Mouse (Mus musculus) heart, postnatal 0 days (tissue): ENCODE measurements around the gene Npas3. TPM values are rescaled to one million over a fixed set of nuclear protein-coding genes. Genes with fewer than 3 reads are reported as not detected.

ENCODE experiments used
- ATAC-seq: fragments of 200-750 bp; cut with Nextera tagmentation; 2 replicates; pipeline ENCODE4 v1.8.0; 2017; ENCODE audit warnings: low read depth, moderate number of reproducible peaks, moderate library complexity; ENCODE audit not compliant: insufficient read depth
- DNase-seq: peaks from one replicate; pipeline ENCODE4 v3.0.0-alpha.2; 2016; ENCODE audit warnings: low spot score
- H3K27ac ChIP-seq: fragments of 300-500 bp; sonication (generic); 2 replicates; pipeline ENCODE4 v1.5.1; 2014; ENCODE audit warnings: low read depth, mild to moderate bottlenecking
- H3K27me3 ChIP-seq: fragments of 300-500 bp; sonication (generic); 2 replicates; pipeline ENCODE4 v1.6.1; 2014; ENCODE audit warnings: low read length, mixed read lengths; ENCODE audit not compliant: control insufficient read depth, insufficient read depth
- H3K36me3 ChIP-seq: fragments of 300-500 bp; sonication (generic); replicated peaks from 2 replicates; pipeline ENCODE4 v1.6.1; 2014; ENCODE audit warnings: low read length, mixed read lengths; ENCODE audit not compliant: control insufficient read depth, insufficient read depth
- H3K4me1 ChIP-seq: fragments of 300-500 bp; sonication (generic); 2 replicates; pipeline ENCODE4 v1.6.1; 2014; ENCODE audit warnings: antibody characterized with exemption; ENCODE audit not compliant: control insufficient read depth, insufficient read depth
- H3K4me2 ChIP-seq: fragments of 300-500 bp; sonication (generic); 2 replicates; pipeline ENCODE4 v1.6.1; 2014; ENCODE audit warnings: low read depth, mild to moderate bottlenecking, low read length, moderate library complexity
- H3K4me3 ChIP-seq: fragments of 300-500 bp; sonication (generic); 2 replicates; pipeline ENCODE4 v1.5.1; 2014; ENCODE audit warnings: low read depth, low read length
- H3K9ac ChIP-seq: fragments of 300-500 bp; sonication (generic); replicated peaks from 2 replicates; pipeline ENCODE4 v1.6.1; 2014; ENCODE audit warnings: low read depth, low read length, mixed read lengths
- H3K9me3 ChIP-seq: fragments of 300-500 bp; sonication (generic); replicated peaks from 2 replicates; pipeline ENCODE4 v1.6.1; 2016; ENCODE audit warnings: low read length; ENCODE audit not compliant: control insufficient read depth
- CTCF ChIP-seq: IDR thresholded peaks from 2 replicates; pipeline ENCODE4 v1.5.1; 2016; ENCODE audit warnings: antibody characterized with exemption, control low read depth, low read depth
- EP300 ChIP-seq: IDR thresholded peaks from 2 replicates; pipeline ENCODE4 v1.6.1; 2016; ENCODE audit warnings: antibody characterized with exemption, low read depth
- WGBS: fragments of 180-500 bp; shearing (Covaris S2); extraction: QIAGEN DNeasy Blood & Tissue Kit; methylation state at CpG from one replicate; pipeline ENCODE4 v1.1.7; 2014; 5-methylcytosine and 5-hydroxymethylcytosine counted together
- polyA plus RNA-seq: library from polyadenylated mRNA; unstranded; fragments of >200 nt; fragmentation: Nextera tagmentation; extraction: Ambion mirVana; gene quantifications from 2 replicates; pipeline ENCODE4 v1.2.1, GENCODE M21; 2015
- total RNA-seq: library from RNA; depleted of rRNA; stranded (reverse); fragments of >200 nt; gene quantifications from 2 replicates; pipeline ENCODE4 v1.2.3, GENCODE M21; 2014; ENCODE audit warnings: low replicate concordance

Gene Npas3
- total and polyA plus RNA-seq, 2 experiments from 2014 or later: 0.50 to 0.61 TPM

GRCm38 (mm10) chr12:53496386-53496785 lies 247.9 kb downstream of the Npas3 start:
- Histone ChIP-seq H3K4me1 (no peaks in the 10 kb centered on the region), H3K27me3 (no peaks in the 10 kb centered on the region), H3K4me3 (no peak overlapping the region), H3K9ac (no peak overlapping the region), H3K4me2 (no peak overlapping the region), H3K9me3 (no peaks in the 10 kb centered on the region), H3K27ac (no peak overlapping the region), H3K36me3 (no peaks in the 10 kb centered on the region)
- no peak for TF ChIP-seq EP300
- TF ChIP-seq CTCF: no peak
- DNase-seq: no peak
- no peak for ATAC-seq

GRCm38 (mm10) chr12:53514885-53515284 lies 266.4 kb downstream of the Npas3 start:
- no peaks in the 10 kb centered on the region for H3K4me1 ChIP-seq
- ATAC-seq: no peak
- no peaks in the 10 kb centered on the region for H3K9me3 ChIP-seq
- H3K9ac ChIP-seq: no peak overlapping the region
- no peak for TF ChIP-seq EP300
- no peak overlapping the region for H3K4me2 ChIP-seq
- no peak overlapping the region for H3K27ac ChIP-seq
- DNase-seq: no peak
- WGBS: 62% methylated on average over 4 of the region's 4 CpGs
- no peaks in the 10 kb centered on the region for H3K27me3 ChIP-seq
- H3K4me3 ChIP-seq: no peak overlapping the region
- H3K36me3 ChIP-seq: no peaks in the 10 kb centered on the region

GRCm38 (mm10) chr12:53519556-53519955 lies 271.1 kb downstream of the Npas3 start:
- Histone ChIP-seq H3K9ac (no peak overlapping the region), H3K4me2 (no peak overlapping the region), H3K4me3 (no peak overlapping the region), H3K9me3 (no peaks in the 10 kb centered on the region), H3K4me1 (no peaks in the 10 kb centered on the region), H3K36me3 (no peaks in the 10 kb centered on the region), H3K27ac (no peak overlapping the region), H3K27me3 (no peaks in the 10 kb centered on the region)
- WGBS: 88% methylated on average over 4 of the region's 4 CpGs
- no peak for TF ChIP-seq EP300
- no peak for TF ChIP-seq CTCF
- no peak for ATAC-seq
- DNase-seq: no peak

- H3K9ac ChIP-seq: no peak overlapping the region
- DNase-seq (no peak), ATAC-seq (no peak)
- no peaks in the 10 kb centered on the region for H3K36me3 ChIP-seq
- no peaks in the 10 kb centered on the region for H3K9me3 ChIP-seq
- H3K4me3 ChIP-seq: no peak overlapping the region
- H3K27me3 ChIP-seq: no peaks in the 10 kb centered on the region
- TF ChIP-seq EP300 (no peak), CTCF (no peak)
- H3K27ac ChIP-seq: no peak overlapping the region
- no peaks in the 10 kb centered on the region for H3K4me1 ChIP-seq
- 76% methylated on average over 5 of the region's 5 CpGs for WGBS
- no peak overlapping the region for H3K4me2 ChIP-seq
Measured at GRCm38 (mm10) chr12:53522631-53523030, 274.2 kb downstream of the Npas3 start.

GRCm38 (mm10) chr12:53527046-53527445 lies 278.6 kb downstream of the Npas3 start:
- Histone ChIP-seq H3K9ac (no peak overlapping the region), H3K4me2 (no peak overlapping the region), H3K36me3 (no peaks in the 10 kb centered on the region), H3K9me3 (no peaks in the 10 kb centered on the region), H3K4me3 (no peak overlapping the region), H3K27ac (no peak overlapping the region), H3K27me3 (no peaks in the 10 kb centered on the region), H3K4me1 (no peaks in the 10 kb centered on the region)
- 93% methylated on average over 3 of the region's 3 CpGs for WGBS
- TF ChIP-seq EP300 (no peak), CTCF (no peak)
- no peak for DNase-seq
- ATAC-seq: no peak

GRCm38 (mm10) chr12:53529345-53529744 lies 280.9 kb downstream of the Npas3 start:
- H3K27me3 ChIP-seq: no peaks in the 10 kb centered on the region
- no peaks in the 10 kb centered on the region for H3K4me1 ChIP-seq
- DNase-seq: no peak
- TF ChIP-seq EP300: no peak
- TF ChIP-seq CTCF: no peak
- WGBS: 70% methylated on average over 2 of the region's 2 CpGs
- no peak for ATAC-seq
- no peaks in the 10 kb centered on the region for H3K36me3 ChIP-seq
- H3K9ac ChIP-seq: no peak overlapping the region
- H3K9me3 ChIP-seq: no peaks in the 10 kb centered on the region
- no peak overlapping the region for H3K4me3 ChIP-seq
- H3K4me2 ChIP-seq: no peak overlapping the region
- H3K27ac ChIP-seq: no peak overlapping the region
